Comparison of ENCODE assay signal across 28 mouse cellular contexts in genomic region chr12:107532871-107533270, GRCm38 (mm10). TPM values are rescaled to one million over a fixed set of nuclear protein-coding genes. Genes with fewer than 3 reads are reported as not detected.
"Had no signal": no experiment of that assay in that cellular context is flagged by ENCODE, and none has a peak within 500 bp of the region (broad histone marks: within the 10 kb centered on the region; RNA-seq: fewer than 3 reads in every experiment).

No protein-coding gene starts in this region.

- DNase-seq: kidney, adult 9 months; kidney, postnatal 14 days; kidney, postnatal 4 days; left cerebral cortex, postnatal 4 days; liver, postnatal 0 days; lung, embryonic 14.5 days; right cerebral cortex, adult 18-20 months; right cerebral cortex, postnatal 14 days; right cerebral cortex, postnatal 4 days; thymus, adult 18-20 months; thymus, postnatal 36 days had no signal

- H3K27me3 ChIP-seq: limb, embryonic 12.5 days; neural tube, embryonic 12.5 days; neural tube, embryonic 15.5 days had no signal

- H3K36me3 ChIP-seq: limb, embryonic 12.5 days; limb, embryonic 15.5 days; neural tube, embryonic 12.5 days; neural tube, embryonic 15.5 days had no signal

- H3K4me3 ChIP-seq: limb, embryonic 12.5 days; limb, embryonic 15.5 days; neural tube, embryonic 12.5 days; neural tube, embryonic 15.5 days had no signal

- ATAC-seq: liver, postnatal 0 days; lung, postnatal 0 days had no signal

- H3K4me1 ChIP-seq: limb, embryonic 12.5 days; limb, embryonic 15.5 days; neural tube, embryonic 12.5 days; neural tube, embryonic 15.5 days had no signal

- H3K9me3 ChIP-seq: limb, embryonic 15.5 days; neural tube, embryonic 12.5 days; neural tube, embryonic 15.5 days had no signal

- H3K4me2 ChIP-seq: limb, embryonic 12.5 days; limb, embryonic 15.5 days; liver, embryonic 11.5 days; lung, embryonic 14.5 days; neural tube, embryonic 12.5 days; neural tube, embryonic 15.5 days had no signal

- H3K9ac ChIP-seq: limb, embryonic 12.5 days; limb, embryonic 15.5 days; liver, embryonic 14.5 days; liver, postnatal 0 days; lung, embryonic 14.5 days; neural tube, embryonic 12.5 days; neural tube, embryonic 15.5 days had no signal

- H3K27ac ChIP-seq: limb, embryonic 12.5 days; limb, embryonic 15.5 days; liver, embryonic 14.5 days; macrophage; neural tube, embryonic 12.5 days; neural tube, embryonic 15.5 days; stomach, postnatal 0 days had no signal

RNA-seq across cellular contexts. Expression of gene 3110018I06Rik, which starts 44.4 kb away (rescaled TPM):
- total RNA-seq: layer of hippocampus, adult 18-20 months; layer of hippocampus, postnatal 14 days; left cerebral cortex, adult 8-10 months; left cerebral cortex, postnatal 14 days; left cerebral cortex, postnatal 4 days; megakaryocyte, adult 5-6 weeks had no signal
- polyA plus RNA-seq: kidney, embryonic 16.5 days; limb, embryonic 12.5 days; limb, embryonic 15.5 days; liver, embryonic 11.5 days; liver, embryonic 14.5 days; liver, postnatal 0 days; lung, embryonic 14.5 days; lung, postnatal 0 days; macrophage; neural tube, embryonic 12.5 days; neural tube, embryonic 15.5 days; stomach, embryonic 14.5 days; stomach, postnatal 0 days; urinary bladder, adult 2 months had no signal
